Mouse (Mus musculus) MEL (cell line): Measurements from ENCODE around the gene Cables2.
A peak's percentile ranks its signal among the peaks of the same experiment; 100 is the strongest.

Experiments used
- CTCF ChIP-seq, 3 experiments: IDR thresholded peaks in 2 of 3; conservative IDR thresholded peaks in 1 of 3; 2 replicates each; pipeline ENCODE4 v1.5.1; 2011 to 2012; ENCODE audit warnings: low read length in 3 of 3, low read depth in 2 of 3, mild to moderate bottlenecking in 2 of 3, improper control_type of control experiment in 1 of 3, inconsistent platforms in 1 of 3, mixed read lengths in 1 of 3, moderate library complexity in 1 of 3; ENCODE audit not compliant: control insufficient read depth in 1 of 3, insufficient read depth in 1 of 3, poor library complexity in 1 of 3, severe bottlenecking in 1 of 3
- E2F4 ChIP-seq: IDR thresholded peaks from 2 replicates; pipeline ENCODE4 v1.6.1; 2011; ENCODE audit warnings: low read depth, low read length, improper control_type of control experiment, borderline replicate concordance
- EP300 ChIP-seq, 2 experiments: IDR thresholded peaks; 2 replicates each; pipeline ENCODE4 v1.6.1; 2011; ENCODE audit warnings: improper control_type of control experiment in 2 of 2, low read length in 2 of 2, low read depth in 1 of 2, mild to moderate bottlenecking in 1 of 2
- HCFC1 ChIP-seq: IDR thresholded peaks from 2 replicates; pipeline ENCODE4 v1.6.1; 2012; ENCODE audit warnings: low read depth, mild to moderate bottlenecking, inconsistent platforms, low read length, improper control_type of control experiment, moderate library complexity
- POLR2A ChIP-seq, 2 experiments: IDR thresholded peaks; 2 replicates each; pipeline ENCODE4 v1.6.1; 2011 to 2012; ENCODE audit warnings: low read length in 2 of 2, mild to moderate bottlenecking in 2 of 2, control low read depth in 1 of 2, improper control_type of control experiment in 1 of 2, low read depth in 1 of 2, moderate library complexity in 1 of 2; ENCODE audit not compliant: control insufficient read depth in 1 of 2, insufficient read depth in 1 of 2, poor library complexity in 1 of 2
- POLR2AphosphoS2 ChIP-seq: IDR thresholded peaks from 2 replicates; pipeline ENCODE4 v1.6.1; 2011; ENCODE audit warnings: low read length, improper control_type of control experiment
- RCOR1 ChIP-seq: IDR thresholded peaks from 2 replicates; pipeline ENCODE4 v1.6.1; 2012; ENCODE audit warnings: low read depth, mild to moderate bottlenecking, inconsistent platforms, low read length, improper control_type of control experiment
- TBP ChIP-seq: IDR thresholded peaks from 2 replicates; pipeline ENCODE4 v1.8.0; 2011; ENCODE audit warnings: low read depth, low read length, improper control_type of control experiment
- TCF12 ChIP-seq: IDR thresholded peaks from 2 replicates; pipeline ENCODE4 v1.6.1; 2014; ENCODE audit warnings: low read depth, mild to moderate bottlenecking, inconsistent platforms, low read length, improper control_type of control experiment, moderate library complexity
- UBTF ChIP-seq: IDR thresholded peaks from 2 replicates; pipeline ENCODE4 v1.6.1; 2012; ENCODE audit warnings: low read depth, mild to moderate bottlenecking, inconsistent platforms, low read length, improper control_type of control experiment, moderate library complexity, borderline replicate concordance; ENCODE audit not compliant: insufficient read depth
- USF1 ChIP-seq: IDR thresholded peaks from 2 replicates; pipeline ENCODE4 v1.6.1; 2014; ENCODE audit warnings: low read depth, mild to moderate bottlenecking, inconsistent platforms, low read length, improper control_type of control experiment, moderate library complexity
- USF2 ChIP-seq, 2 experiments: IDR thresholded peaks; 2 replicates each; pipeline ENCODE4 v1.6.1; 2011 to 2012; ENCODE audit warnings: improper control_type of control experiment in 2 of 2, low read length in 2 of 2, borderline replicate concordance in 1 of 2, inconsistent platforms in 1 of 2, low read depth in 1 of 2, mild to moderate bottlenecking in 1 of 2; ENCODE audit not compliant: insufficient read depth in 1 of 2
- ZKSCAN1 ChIP-seq: IDR thresholded peaks from 2 replicates; pipeline ENCODE4 v1.6.1; 2012; ENCODE audit warnings: low read depth, mild to moderate bottlenecking, inconsistent platforms, low read length, improper control_type of control experiment, moderate library complexity
- ZNF384 ChIP-seq: IDR thresholded peaks from 2 replicates; pipeline ENCODE4 v1.6.1; 2012; ENCODE audit warnings: low read depth, mild to moderate bottlenecking, inconsistent platforms, low read length, improper control_type of control experiment

GRCm38 (mm10) chr2:180260610-180261480 is 12.5 kb downstream of the Cables2 start:
- no peak for TF ChIP-seq EP300 (IDR thresholded peaks at IDR 0.05; ENCODE audit: low read depth in 1 of 2, low read length in 2 of 2)
- no peak for TF ChIP-seq HCFC1
- peak; percentile 68; the same call in 1 of the 2 replicates for TF ChIP-seq POLR2AphosphoS2
- no peak for TF ChIP-seq ZNF384
- TF ChIP-seq USF1 = no peak
- TF ChIP-seq USF2 (IDR thresholded peaks at IDR 0.05; ENCODE audit: borderline replicate concordance in 1 of 2, insufficient read depth in 1 of 2, low read depth in 1 of 2, low read length in 2 of 2) = no peak
- no peak for TF ChIP-seq RCOR1
- no peak for TF ChIP-seq CTCF (IDR thresholded peaks at IDR 0.05 in 2 of 3, conservative IDR thresholded peaks at IDR 0.05 in 1 of 3; ENCODE audit: control insufficient read depth in 1 of 3, insufficient read depth in 1 of 3, low read depth in 2 of 3, low read length in 3 of 3, poor library complexity in 1 of 3, severe bottlenecking in 1 of 3)
- TF ChIP-seq ZKSCAN1 = no peak
- no peak for TF ChIP-seq TBP
- TF ChIP-seq POLR2A (IDR thresholded peaks at IDR 0.05; ENCODE audit: control insufficient read depth in 1 of 2, insufficient read depth in 1 of 2, low read depth in 1 of 2, low read length in 2 of 2, poor library complexity in 1 of 2) = peak in 1 of 2 experiments; percentile 30; a peak in 1 of 4 replicates
- no peak for TF ChIP-seq E2F4
- TF ChIP-seq TCF12 = no peak
- no peak for TF ChIP-seq UBTF
